Mouse (Mus musculus) erythroid progenitor cell, adult 5-6 weeks (primary cell): Measurements from ENCODE around the gene Cep97. TPM values are rescaled to one million over a fixed set of nuclear protein-coding genes. Genes with fewer than 3 reads are reported as not detected.

ENCODE experiments used
- total RNA-seq, 2 experiments: library from RNA; stranded (forward) in 1 of 2; stranded (reverse) in 1 of 2; fragments of 150-400 nt in 1 of 2; fragments of 186-747, 209-891 nt in 1 of 2; gene quantifications; 2 replicates each; pipeline versions ENCODE4 v1.2.3 to v1.2.4; 2015 to 2017; ENCODE audit warnings: low replicate concordance in 2 of 2

The Cep97 gene
- total RNA-seq, 2 experiments from 2014 or later: 18.2 to 28.1 TPM

Other genes with a start within 250 kb of the Cep97 start
- gene Nfkbiz, start 96.0 kb downstream of the Cep97 start, total RNA-seq (2015; ENCODE audit: low replicate concordance): 8.8 and 11.2 TPM in 2 replicates
- 4.5 and 6.0 TPM in 2 replicates for gene Nfkbiz, start 96.0 kb downstream of the Cep97 start, total RNA-seq (2017; ENCODE audit: low replicate concordance)
- gene Nxpe3, start 39.6 kb downstream of the Cep97 start, total RNA-seq (2015; ENCODE audit: low replicate concordance): 1.4 and 4.2 TPM in 2 replicates
- 2.6 and 3.3 TPM in 2 replicates for gene Nxpe3, start 39.6 kb downstream of the Cep97 start, total RNA-seq (2017; ENCODE audit: low replicate concordance)
- gene Rpl24, start 31.4 kb upstream of the Cep97 start, total RNA-seq (2015; ENCODE audit: low replicate concordance): 398 and 515 TPM in 2 replicates
- 194 and 260 TPM in 2 replicates for gene Rpl24, start 31.4 kb upstream of the Cep97 start, total RNA-seq (2017; ENCODE audit: low replicate concordance)
- gene Zbtb11, start 39.0 kb upstream of the Cep97 start, total RNA-seq (2015; ENCODE audit: low replicate concordance): 25.6 and 26.7 TPM in 2 replicates
- 37.4 and 39.4 TPM in 2 replicates for gene Zbtb11, start 39.0 kb upstream of the Cep97 start, total RNA-seq (2017; ENCODE audit: low replicate concordance)
- 75.0 and 95.2 TPM in 2 replicates for gene Pcnp, start 94.9 kb upstream of the Cep97 start, total RNA-seq (2015; ENCODE audit: low replicate concordance)
- 97.5 and 100.0 TPM in 2 replicates for gene Pcnp, start 94.9 kb upstream of the Cep97 start, total RNA-seq (2017; ENCODE audit: low replicate concordance)
- gene Trmt10c, start 103.0 kb upstream of the Cep97 start, total RNA-seq (2015; ENCODE audit: low replicate concordance): 5.4 and 15.1 TPM in 2 replicates
- 4.0 and 9.4 TPM in 2 replicates for gene Trmt10c, start 103.0 kb upstream of the Cep97 start, total RNA-seq (2017; ENCODE audit: low replicate concordance)
- 96.2 and 108 TPM in 2 replicates for gene Senp7, start 113.5 kb upstream of the Cep97 start, total RNA-seq (2015; ENCODE audit: low replicate concordance)
- 99.2 and 106 TPM in 2 replicates for gene Senp7, start 113.5 kb upstream of the Cep97 start, total RNA-seq (2017; ENCODE audit: low replicate concordance)